Mouse (Mus musculus): Measurements from ENCODE around the gene Slit3.

Gene Slit3

GRCm38 (mm10) chr11:35120894-35121610 lies at the start of gene Slit3:
Gene Slit3 (plus strand): TSS chr11:35121224.
- DNase-seq, result peak; percentile 42

GRCm38 (mm10) chr11:35071451-35071850 lies 49.6 kb upstream of the Slit3 start:
- DNase-seq, result no peak

- no peak for DNase-seq
These were observed 45.6 kb upstream of the Slit3 start for GRCm38 (mm10) chr11:35075411-35075810.

- DNase-seq, result no peak
These were observed 40.4 kb upstream of the Slit3 start for GRCm38 (mm10) chr11:35080451-35081125.

GRCm38 (mm10) chr11:35082297-35082696 lies 38.7 kb upstream of the Slit3 start:
- DNase-seq, result no peak

GRCm38 (mm10) chr11:35083049-35083448 lies 38.0 kb upstream of the Slit3 start:
- DNase-seq, result no peak

- DNase-seq, result no peak
These were observed 35.7 kb upstream of the Slit3 start for GRCm38 (mm10) chr11:35085351-35085750.

GRCm38 (mm10) chr11:35086029-35086428 lies 35.0 kb upstream of the Slit3 start:
- DNase-seq, result no peak

- no peak for DNase-seq
These were observed 33.6 kb upstream of the Slit3 start for GRCm38 (mm10) chr11:35087454-35087853.

GRCm38 (mm10) chr11:35088136-35088535 lies 32.9 kb upstream of the Slit3 start:
- DNase-seq, result no peak

GRCm38 (mm10) chr11:35090629-35091335 lies 30.2 kb upstream of the Slit3 start:
- no peak for DNase-seq

- DNase-seq, result no peak
These were observed 24.5 kb upstream of the Slit3 start for GRCm38 (mm10) chr11:35096538-35096937.

GRCm38 (mm10) chr11:35109781-35110180 lies 11.2 kb upstream of the Slit3 start:
- DNase-seq, result no peak

GRCm38 (mm10) chr11:35110784-35111183 lies 10.2 kb upstream of the Slit3 start:
- no peak for DNase-seq

GRCm38 (mm10) chr11:35113290-35113689 lies 7.7 kb upstream of the Slit3 start:
- DNase-seq, result no peak

- DNase-seq, result no peak
These were observed 4.6 kb upstream of the Slit3 start for GRCm38 (mm10) chr11:35116436-35116835.

- no peak for DNase-seq
These were observed 3.2 kb upstream of the Slit3 start for GRCm38 (mm10) chr11:35117871-35118270.

GRCm38 (mm10) chr11:35118731-35119130 lies 2.3 kb upstream of the Slit3 start:
- no peak for DNase-seq

- peak; percentile 83 for DNase-seq
These were observed 1.7 kb upstream of the Slit3 start for GRCm38 (mm10) chr11:35119360-35119759.

- no peak for DNase-seq
These were observed 948 bp upstream of the Slit3 start for GRCm38 (mm10) chr11:35120076-35120475.

- DNase-seq, result peak; percentile 12
These were observed 561 bp downstream of the Slit3 start for GRCm38 (mm10) chr11:35121611-35121959.

- no peak for DNase-seq
These were observed 1.2 kb downstream of the Slit3 start for GRCm38 (mm10) chr11:35122091-35122811.

GRCm38 (mm10) chr11:35124489-35125107 lies 3.6 kb downstream of the Slit3 start:
- no peak for DNase-seq

Measured in right cerebral cortex, postnatal 14 days (tissue).